Mouse (Mus musculus) embryonic facial prominence, embryonic 10.5 days (tissue): ENCODE measurements around the gene Gm29735. TPM values are rescaled to one million over a fixed set of nuclear protein-coding genes. Genes with fewer than 3 reads are reported as not detected.
"Not testable (repeated sequence)": the region's sequence is repeated elsewhere in the genome, so short reads cannot be mapped to it uniquely, and the experiment has no call there.

Experiments
- DNase-seq: peaks from one replicate; pipeline ENCODE4 v3.0.0-alpha.2; 2017; ENCODE audit warnings: low spot score
- H3K27ac ChIP-seq: fragments of 300-500 bp; sonication (generic); replicated peaks from 2 replicates; pipeline ENCODE4 v1.5.1; 2016; ENCODE audit warnings: mild to moderate bottlenecking
- H3K27me3 ChIP-seq: fragments of 300-500 bp; sonication (generic); replicated peaks from 2 replicates; pipeline ENCODE4 v1.6.1; 2016; ENCODE audit warnings: low read depth, mild to moderate bottlenecking; ENCODE audit not compliant: poor library complexity, severe bottlenecking
- H3K36me3 ChIP-seq: fragments of 300-500 bp; sonication (generic); replicated peaks from 2 replicates; pipeline ENCODE4 v1.6.1; 2016; ENCODE audit warnings: mild to moderate bottlenecking, moderate library complexity
- H3K4me1 ChIP-seq: fragments of 300-500 bp; sonication (generic); 2 replicates; pipeline ENCODE4 v1.6.1; 2016
- H3K4me3 ChIP-seq: fragments of 300-500 bp; sonication (generic); 2 replicates; pipeline ENCODE4 v1.5.1; 2016; ENCODE audit warnings: mild to moderate bottlenecking, moderate library complexity
- H3K9me3 ChIP-seq: fragments of 300-500 bp; sonication (generic); 2 replicates; pipeline ENCODE4 v1.6.1; 2016; ENCODE audit warnings: mild to moderate bottlenecking
- WGBS: fragments of 180-500 bp; shearing (Covaris S2); methylation state at CpG from one replicate; pipeline ENCODE4 v1.1.7; 2016; 5-methylcytosine and 5-hydroxymethylcytosine counted together
- polyA plus RNA-seq: library from polyadenylated mRNA; unstranded; fragments of >200 nt; fragmentation: Nextera tagmentation; extraction: Ambion mirVana; gene quantifications from 2 replicates; pipeline ENCODE4 v1.2.1, GENCODE M21; 2016

Gm29735 gene
- not detected in 2 replicates for polyA plus RNA-seq

DNA sequence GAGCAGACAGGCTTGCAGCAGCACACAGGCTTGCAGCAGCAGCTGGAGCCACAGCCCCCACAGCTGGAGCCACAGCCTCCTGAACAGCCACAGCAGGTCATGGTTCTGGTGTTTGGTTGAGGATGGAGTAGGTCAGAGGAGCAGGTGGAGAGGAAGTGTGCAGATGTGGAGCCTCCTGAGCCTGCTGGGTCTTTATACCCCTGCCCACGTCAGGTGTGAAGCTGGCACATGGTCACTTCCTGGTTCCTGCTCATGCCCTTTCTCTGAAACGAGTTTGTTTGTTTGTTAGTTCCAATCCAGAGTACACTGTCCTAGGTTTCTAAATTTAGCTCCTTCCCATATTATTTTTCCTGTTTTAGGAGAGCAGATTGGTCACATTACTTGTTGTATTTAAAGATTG is at the start of gene Gm29735:
TSS of gene Gm29735 (minus strand) at position 101 of the 400 bp plus-strand sequence.
- DNase-seq, result not testable (repeated sequence)

GRCm38 (mm10) chr7:142205488-142205887 is 48.6 kb upstream of the Gm29735 start:
- peaks cover 8% of the 10 kb centered on the region; the same call in 1 of the 2 replicates for H3K27me3 ChIP-seq
- H3K4me3 ChIP-seq, result no peak overlapping the region
- no peak for DNase-seq

More for the DNA sequence above, at the start of gene Gm29735:
- not testable (repeated sequence) for H3K36me3 ChIP-seq, H3K4me1 ChIP-seq, H3K9me3 ChIP-seq, H3K27me3 ChIP-seq, H3K27ac ChIP-seq, H3K4me3 ChIP-seq
- 52% methylated on average over 2 of the region's 2 CpGs for WGBS

DNA sequence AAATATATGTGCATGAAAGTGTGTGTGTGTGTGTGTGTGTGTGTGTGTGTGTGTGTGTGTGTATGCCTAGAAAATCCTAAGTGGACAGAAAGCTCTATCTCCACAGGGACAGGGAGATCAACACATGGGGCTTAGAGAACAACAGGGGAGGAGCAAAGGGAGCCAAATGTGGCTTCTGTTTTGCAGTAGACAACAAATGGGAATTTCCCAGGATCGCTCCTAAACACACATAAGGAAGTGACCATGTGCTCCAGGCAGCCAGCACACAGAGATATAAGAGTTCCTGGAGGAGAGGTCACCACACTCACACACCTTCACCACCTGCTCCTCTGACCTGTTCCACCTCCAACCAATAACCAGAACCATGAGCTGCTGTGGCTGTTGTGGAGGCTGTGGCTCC is 44.2 kb upstream of the Gm29735 start, which contains the start of gene Krtap5-3:
TSS of gene Krtap5-3 (plus strand) at position 301 of the 400 bp plus-strand sequence.
- no peak for DNase-seq
- Histone ChIP-seq H3K4me1 (no peaks in the 10 kb centered on the region), H3K27me3 (peaks cover 8% of the 10 kb centered on the region; the same call in 1 of the 2 replicates), H3K9me3 (no peaks in the 10 kb centered on the region), H3K4me3 (no peak within 1 kb of the TSS), H3K27ac (no peak within 1 kb of the TSS), H3K36me3 (no peaks in the 10 kb centered on the region)
- WGBS, result 72% methylated on average over 1 of the region's 1 CpGs

More at GRCm38 (mm10) chr7:142205488-142205887, 48.6 kb upstream of the Gm29735 start:
- H3K36me3 ChIP-seq, result no peaks in the 10 kb centered on the region
- no peaks in the 10 kb centered on the region for H3K4me1 ChIP-seq
- no peak overlapping the region for H3K27ac ChIP-seq
- no peaks in the 10 kb centered on the region for H3K9me3 ChIP-seq

DNA sequence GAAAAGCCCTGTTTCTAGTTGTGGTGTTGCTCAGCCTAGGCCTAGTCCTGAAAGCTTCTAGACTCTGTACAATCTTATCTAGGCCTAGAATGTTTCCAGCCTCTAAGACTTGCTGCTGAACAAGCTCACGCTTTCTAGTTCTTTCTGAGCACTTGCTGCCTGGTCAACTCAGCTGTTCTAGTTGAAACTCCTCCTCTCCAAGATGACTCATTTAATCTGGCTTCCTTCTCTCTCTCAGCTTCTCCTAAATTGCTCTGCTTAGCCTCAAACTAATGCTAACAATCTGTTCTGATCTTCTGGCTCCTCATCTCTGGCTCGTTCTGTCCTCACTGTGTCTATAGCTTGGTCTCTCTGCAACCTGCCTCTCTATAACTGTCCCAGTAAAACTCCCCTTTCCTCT is 41.8 kb upstream of the Gm29735 start:
- DNase-seq, result no peak
- WGBS, result 85% methylated on average over 2 of the region's 2 CpGs
- no peaks in the 10 kb centered on the region for H3K9me3 ChIP-seq
- H3K4me1 ChIP-seq, result no peaks in the 10 kb centered on the region
- H3K4me3 ChIP-seq, result no peak overlapping the region
- no peaks in the 10 kb centered on the region for H3K36me3 ChIP-seq
- no peak overlapping the region for H3K27ac ChIP-seq
- peaks cover 8% of the 10 kb centered on the region; the same call in 1 of the 2 replicates for H3K27me3 ChIP-seq

- DNase-seq, result no peak
Observed at GRCm38 (mm10) chr7:142190289-142190688, 33.4 kb upstream of the Gm29735 start, which contains the start of gene Gm10153. Gene Gm10153, minus strand, starts transcription at chr7:142190389.

DNA sequence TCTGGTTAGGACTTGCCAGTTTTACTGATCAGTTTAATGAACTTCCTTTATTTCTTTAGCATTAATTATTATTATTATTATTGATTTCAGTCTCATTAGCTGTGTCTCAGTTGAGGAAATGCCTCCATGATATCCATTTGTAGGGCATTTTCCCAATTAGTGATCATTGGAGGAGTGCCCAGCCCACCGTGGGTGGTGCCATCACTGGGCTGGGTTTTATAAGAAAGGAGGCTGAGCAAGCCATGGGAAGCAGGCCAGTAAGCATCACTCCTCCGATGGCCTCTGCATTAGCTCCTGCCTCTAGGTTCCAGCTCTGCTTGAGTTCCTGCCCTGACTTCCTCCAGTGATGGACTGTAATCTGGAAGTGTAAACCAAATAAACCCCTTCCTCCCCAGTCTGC is 31.2 kb upstream of the Gm29735 start:
- DNase-seq, result no peak
- Histone ChIP-seq H3K9me3 (no peaks in the 10 kb centered on the region), H3K4me1 (no peaks in the 10 kb centered on the region), H3K27ac (no peak overlapping the region), H3K4me3 (no peak overlapping the region), H3K27me3 (0 out of 2 replicates have a peak, but pooled peaks cover 4% of the 10 kb centered on the region), H3K36me3 (no peaks in the 10 kb centered on the region)
- 82% methylated on average over 2 of the region's 2 CpGs for WGBS

More at GRCm38 (mm10) chr7:142190289-142190688, 33.4 kb upstream of the Gm29735 start, which contains the start of gene Gm10153:
- 0 out of 2 replicates have a peak, but pooled peaks cover 4% of the 10 kb centered on the region for H3K27me3 ChIP-seq
- H3K9me3 ChIP-seq, result no peaks in the 10 kb centered on the region
- no peaks in the 10 kb centered on the region for H3K36me3 ChIP-seq
- no peak within 1 kb of the TSS for H3K27ac ChIP-seq
- WGBS, result 56% methylated on average over 2 of the region's 2 CpGs
- H3K4me1 ChIP-seq, result no peaks in the 10 kb centered on the region
- H3K4me3 ChIP-seq, result no peak within 1 kb of the TSS

DNA sequence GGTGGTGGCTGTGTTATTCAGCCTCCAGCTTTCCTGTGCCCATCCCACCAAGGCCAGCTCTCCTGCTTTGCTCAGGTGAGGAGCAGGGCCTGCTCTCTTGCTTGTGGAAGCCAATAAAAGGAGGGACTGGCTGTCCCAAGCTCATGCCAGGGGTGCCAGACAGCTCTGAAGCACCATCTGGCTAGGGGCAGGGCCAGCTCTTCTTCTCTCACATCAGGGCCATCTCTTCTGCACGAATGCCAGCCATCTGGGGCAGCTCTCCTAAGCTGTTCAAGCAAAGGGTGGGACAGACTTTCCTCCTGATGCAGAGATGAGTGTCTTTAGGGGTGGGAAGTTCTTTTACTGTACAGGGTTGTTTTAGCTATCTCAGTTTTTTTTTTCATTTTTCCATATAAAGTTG is 24.1 kb upstream of the Gm29735 start:
- H3K27me3 ChIP-seq, result no peaks in the 10 kb centered on the region
- no peaks in the 10 kb centered on the region for H3K36me3 ChIP-seq
- H3K9me3 ChIP-seq, result no peaks in the 10 kb centered on the region
- H3K4me3 ChIP-seq, result no peak overlapping the region
- 49% methylated on average over 1 of the region's 1 CpGs for WGBS
- H3K4me1 ChIP-seq, result no peaks in the 10 kb centered on the region
- H3K27ac ChIP-seq, result no peak overlapping the region
- DNase-seq, result no peak

GRCm38 (mm10) chr7:142178685-142179084 is 21.8 kb upstream of the Gm29735 start:
- no peak for DNase-seq

DNA sequence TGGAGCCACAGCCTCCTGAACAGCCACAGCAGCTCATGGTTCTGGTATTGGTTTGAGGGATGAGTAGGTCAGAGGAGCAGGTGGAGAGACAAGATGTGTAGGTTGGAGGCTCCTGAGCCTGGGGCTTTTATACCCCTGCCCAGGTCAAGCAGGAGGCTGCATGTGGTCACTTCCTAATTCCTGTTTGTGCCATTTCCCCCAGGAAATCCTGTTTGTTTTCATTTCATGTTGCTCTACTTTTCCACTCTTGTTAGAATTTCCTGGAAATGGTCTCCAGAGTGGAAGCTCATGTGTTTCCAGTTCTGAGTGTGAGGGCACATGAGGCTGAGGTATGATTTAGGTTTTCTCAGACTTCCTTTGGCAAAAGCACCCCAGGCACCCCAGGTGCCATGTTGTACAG is 19.0 kb upstream of the Gm29735 start, which contains the start of gene Krtap5-2:
TSS of gene Krtap5-2 (minus strand) at position 101 of the 400 bp plus-strand sequence.
- H3K27me3 ChIP-seq, H3K27ac ChIP-seq, H3K4me3 ChIP-seq, H3K4me1 ChIP-seq, H3K36me3 ChIP-seq, H3K9me3 ChIP-seq, DNase-seq: not testable (repeated sequence)

More at GRCm38 (mm10) chr7:142178685-142179084, 21.8 kb upstream of the Gm29735 start:
- Histone ChIP-seq H3K36me3 (no peaks in the 10 kb centered on the region), H3K4me1 (no peaks in the 10 kb centered on the region), H3K27me3 (no peaks in the 10 kb centered on the region), H3K27ac (no peak overlapping the region), H3K9me3 (no peaks in the 10 kb centered on the region), H3K4me3 (no peak overlapping the region)
- WGBS, result 73% methylated on average over 1 of the region's 1 CpGs

- H3K36me3 ChIP-seq, result no peaks in the 10 kb centered on the region
Observed at GRCm38 (mm10) chr7:142169836-142170235, 12.9 kb upstream of the Gm29735 start.

GRCm38 (mm10) chr7:142165639-142166038 is 8.7 kb upstream of the Gm29735 start, which contains the start of gene Gm4553:
Gene Gm4553, minus strand, starts transcription at chr7:142165739.
- H3K9me3 ChIP-seq, H3K36me3 ChIP-seq, H3K27me3 ChIP-seq, H3K4me1 ChIP-seq, DNase-seq, H3K4me3 ChIP-seq, H3K27ac ChIP-seq: not testable (repeated sequence)

More at GRCm38 (mm10) chr7:142169836-142170235, 12.9 kb upstream of the Gm29735 start:
- 47% methylated on average over 3 of the region's 3 CpGs for WGBS
- Histone ChIP-seq H3K27me3 (no peaks in the 10 kb centered on the region), H3K4me3 (no peak overlapping the region), H3K27ac (no peak overlapping the region), H3K4me1 (no peaks in the 10 kb centered on the region), H3K9me3 (no peaks in the 10 kb centered on the region)
- DNase-seq, result no peak

DNA sequence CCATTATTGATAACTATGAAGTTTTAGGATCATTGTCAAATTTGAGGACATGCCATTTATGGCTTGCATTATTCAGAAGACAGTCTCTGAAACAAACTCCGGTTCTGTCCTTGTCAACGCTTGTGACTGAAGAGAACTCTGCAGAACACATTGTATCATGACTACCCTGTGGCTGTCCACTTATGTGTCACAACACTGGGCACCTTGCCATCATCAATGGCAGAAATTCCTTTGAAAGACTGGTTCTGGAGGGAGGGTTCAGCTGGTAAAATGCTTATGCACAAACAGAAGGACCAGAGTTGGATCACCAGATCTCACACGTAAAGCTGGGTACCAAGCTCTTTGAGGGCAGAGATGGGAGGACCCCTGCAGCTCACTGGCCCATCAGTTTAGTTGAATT is 2.5 kb upstream of the Gm29735 start:
- no peaks in the 10 kb centered on the region for H3K4me1 ChIP-seq

GRCm38 (mm10) chr7:142155308-142155707 is 1.6 kb downstream of the Gm29735 start:
- WGBS, result 79% methylated on average over 1 of the region's 1 CpGs

More for the DNA sequence above, 2.5 kb upstream of the Gm29735 start:
- Histone ChIP-seq H3K4me3 (no peak overlapping the region), H3K27ac (no peak overlapping the region), H3K36me3 (no peaks in the 10 kb centered on the region), H3K27me3 (no peaks in the 10 kb centered on the region), H3K9me3 (no peaks in the 10 kb centered on the region)
- DNase-seq, result no peak
- 93% methylated on average over 3 of the region's 3 CpGs for WGBS

More at GRCm38 (mm10) chr7:142155308-142155707, 1.6 kb downstream of the Gm29735 start:
- Histone ChIP-seq H3K27ac (no peak overlapping the region), H3K4me3 (no peak overlapping the region), H3K27me3 (no peaks in the 10 kb centered on the region), H3K9me3 (no peaks in the 10 kb centered on the region), H3K36me3 (no peaks in the 10 kb centered on the region), H3K4me1 (no peaks in the 10 kb centered on the region)
- no peak for DNase-seq
